Mouse (Mus musculus) MEL (cell line): ENCODE measurements around the gene Gpr26. TPM values are rescaled to one million over a fixed set of nuclear protein-coding genes. Genes with fewer than 3 reads are reported as not detected.

ENCODE experiments used
- DNase-seq: peaks from one replicate; pipeline ENCODE4 v3.0.0; 2011; ENCODE audit warnings: low read depth, low spot score
- H3K27ac ChIP-seq: 2 replicates; pipeline ENCODE4 v1.5.1; 2012; ENCODE audit warnings: low read depth, mild to moderate bottlenecking, control low read depth, low read length, moderate library complexity; ENCODE audit not compliant: control insufficient read depth
- H3K27me3 ChIP-seq, 2 experiments: fragments of 150-350 bp in 1 of 2; sonication (generic) in 1 of 2; 2 replicates each; pipeline ENCODE4 v1.6.1; 2012; ENCODE audit warnings: low read length in 2 of 2, mild to moderate bottlenecking in 2 of 2, improper control_type of control experiment in 1 of 2, moderate library complexity in 1 of 2; ENCODE audit not compliant: insufficient read depth in 2 of 2, control insufficient read depth in 1 of 2
- H3K36me3 ChIP-seq, 2 experiments: 2 replicates each; pipeline ENCODE4 v1.6.1; 2012 to 2014; ENCODE audit warnings: low read length in 2 of 2, improper control_type of control experiment in 1 of 2, inconsistent platforms in 1 of 2, mild to moderate bottlenecking in 1 of 2; ENCODE audit not compliant: insufficient read depth in 2 of 2, control insufficient read depth in 1 of 2
- H3K4me1 ChIP-seq, 2 experiments: fragments of 150-350 bp in 1 of 2; sonication (generic) in 1 of 2; 2 replicates each; pipeline ENCODE4 v1.6.1; 2012; ENCODE audit warnings: low read length in 2 of 2, improper control_type of control experiment in 1 of 2, mild to moderate bottlenecking in 1 of 2; ENCODE audit not compliant: insufficient read depth in 2 of 2, control insufficient read depth in 1 of 2
- H3K4me3 ChIP-seq, 2 experiments: fragments of 150-350 bp in 1 of 2; sonication (generic) in 1 of 2; 2 replicates each; pipeline ENCODE4 v1.5.1; 2012; ENCODE audit warnings: low read depth in 2 of 2, low read length in 2 of 2, mild to moderate bottlenecking in 2 of 2, moderate library complexity in 2 of 2, control low read depth in 1 of 2, improper control_type of control experiment in 1 of 2; ENCODE audit not compliant: control insufficient read depth in 1 of 2, insufficient read depth in 1 of 2
- H3K79me2 ChIP-seq: 2 replicates; pipeline ENCODE4 v1.6.1; 2012; ENCODE audit warnings: mild to moderate bottlenecking, low read length, moderate library complexity; ENCODE audit not compliant: control insufficient read depth, poor library complexity, insufficient read depth
- H3K9ac ChIP-seq: 2 replicates; pipeline ENCODE4 v1.6.1; 2012; ENCODE audit warnings: low read depth, mild to moderate bottlenecking, control low read depth, low read length, moderate library complexity; ENCODE audit not compliant: control insufficient read depth, poor library complexity, severe bottlenecking
- H3K9me3 ChIP-seq: fragments of 150-350 bp; sonication (generic); replicated peaks from 2 replicates; pipeline ENCODE4 v1.6.1; 2012; ENCODE audit warnings: mild to moderate bottlenecking, low read length, improper control_type of control experiment, moderate library complexity; ENCODE audit not compliant: insufficient read depth
- BHLHE40 ChIP-seq: IDR thresholded peaks from 2 replicates; pipeline ENCODE4 v1.6.1; 2012; ENCODE audit warnings: low read depth, mild to moderate bottlenecking, inconsistent platforms, low read length, improper control_type of control experiment, borderline replicate concordance
- GABPA ChIP-seq: IDR thresholded peaks from 2 replicates; pipeline ENCODE4 v1.6.1; 2012; ENCODE audit warnings: low read depth, mild to moderate bottlenecking, inconsistent platforms, low read length, improper control_type of control experiment, moderate library complexity
- GATA1 ChIP-seq: IDR thresholded peaks from 2 replicates; pipeline ENCODE4 v1.6.1; 2011; ENCODE audit warnings: low read depth, low read length, improper control_type of control experiment
- JUND ChIP-seq: IDR thresholded peaks from 2 replicates; pipeline ENCODE4 v1.6.1; 2011; ENCODE audit warnings: low read depth, mild to moderate bottlenecking, improper control_type of control experiment, low read length
- KAT2A ChIP-seq: conservative IDR thresholded peaks from 2 replicates; pipeline ENCODE4 v1.6.1; 2012; ENCODE audit warnings: low read depth, low read length, improper control_type of control experiment, inconsistent platforms
- MAFK ChIP-seq: IDR thresholded peaks from 2 replicates; pipeline ENCODE4 v1.6.1; 2011; ENCODE audit warnings: low read depth, mild to moderate bottlenecking, low read length, improper control_type of control experiment, borderline replicate concordance
- MAX ChIP-seq: IDR thresholded peaks from 2 replicates; pipeline ENCODE4 v1.6.1; 2011; ENCODE audit warnings: low read length, improper control_type of control experiment
- MEF2A ChIP-seq: IDR thresholded peaks from 2 replicates; pipeline ENCODE4 v1.6.1; 2014; ENCODE audit warnings: low read depth, mild to moderate bottlenecking, inconsistent platforms, low read length, improper control_type of control experiment; ENCODE audit not compliant: poor library complexity, insufficient replicate concordance, severe bottlenecking; ENCODE audit errors: extremely low read depth
- MXI1 ChIP-seq: IDR thresholded peaks from 2 replicates; pipeline ENCODE4 v1.6.1; 2011; ENCODE audit warnings: mild to moderate bottlenecking, low read depth, low read length, improper control_type of control experiment
- MYB ChIP-seq: IDR thresholded peaks from 2 replicates; pipeline ENCODE4 v1.6.1; 2011; ENCODE audit warnings: mild to moderate bottlenecking, low read depth, low read length, improper control_type of control experiment
- MYC ChIP-seq: IDR thresholded peaks from 2 replicates; pipeline ENCODE4 v1.6.1; 2011; ENCODE audit warnings: low read depth, mild to moderate bottlenecking, low read length, improper control_type of control experiment, moderate library complexity
- NRF1 ChIP-seq: IDR thresholded peaks from 2 replicates; pipeline ENCODE4 v1.6.1; 2014; ENCODE audit warnings: low read depth, mild to moderate bottlenecking, inconsistent platforms, low read length, improper control_type of control experiment, moderate library complexity; ENCODE audit not compliant: poor library complexity, insufficient read depth, severe bottlenecking
- POLR2AphosphoS5 ChIP-seq: IDR thresholded peaks from 2 replicates; pipeline ENCODE4 v1.6.1; 2012; ENCODE audit warnings: low read depth, borderline replicate concordance, mild to moderate bottlenecking, inconsistent platforms, low read length, moderate library complexity, mixed read lengths
- SMC3 ChIP-seq: IDR thresholded peaks from 2 replicates; pipeline ENCODE4 v1.6.1; 2011; ENCODE audit warnings: low read depth, low read length, improper control_type of control experiment
- TBP ChIP-seq: IDR thresholded peaks from 2 replicates; pipeline ENCODE4 v1.8.0; 2011; ENCODE audit warnings: low read depth, low read length, improper control_type of control experiment
- TCF12 ChIP-seq: IDR thresholded peaks from 2 replicates; pipeline ENCODE4 v1.6.1; 2014; ENCODE audit warnings: low read depth, mild to moderate bottlenecking, inconsistent platforms, low read length, improper control_type of control experiment, moderate library complexity
- USF1 ChIP-seq: IDR thresholded peaks from 2 replicates; pipeline ENCODE4 v1.6.1; 2014; ENCODE audit warnings: low read depth, mild to moderate bottlenecking, inconsistent platforms, low read length, improper control_type of control experiment, moderate library complexity
- USF2 ChIP-seq, 2 experiments: IDR thresholded peaks; 2 replicates each; pipeline ENCODE4 v1.6.1; 2011 to 2012; ENCODE audit warnings: improper control_type of control experiment in 2 of 2, low read length in 2 of 2, borderline replicate concordance in 1 of 2, inconsistent platforms in 1 of 2, low read depth in 1 of 2, mild to moderate bottlenecking in 1 of 2; ENCODE audit not compliant: insufficient read depth in 1 of 2
- ZC3H11A ChIP-seq: IDR thresholded peaks from 2 replicates; pipeline ENCODE4 v1.6.1; 2012; ENCODE audit warnings: low read depth, mild to moderate bottlenecking, inconsistent platforms, low read length, improper control_type of control experiment
- ZMIZ1 ChIP-seq: IDR thresholded peaks from 2 replicates; pipeline ENCODE4 v1.6.1; 2012; ENCODE audit warnings: low read depth, mild to moderate bottlenecking, inconsistent platforms, low read length, improper control_type of control experiment, moderate library complexity
- polyA plus RNA-seq, 2 experiments: library from polyadenylated mRNA; stranded (reverse) in 1 of 2; unstranded in 1 of 2; fragments of >175 nt in 1 of 2; fragments of >200 nt in 1 of 2; gene quantifications; 2 replicates each; pipeline versions ENCODE4 v1.2.1 to v1.2.4; 2012; ENCODE audit warnings: low replicate concordance in 2 of 2, low read depth in 1 of 2; ENCODE audit not compliant: insufficient read length in 2 of 2, insufficient read depth in 1 of 2, missing spikeins in 1 of 2
- total RNA-seq: library from RNA; depleted of rRNA; stranded (reverse); fragments of 300-350 nt; gene quantifications from 2 replicates; pipeline ENCODE4 v1.2.3, GENCODE M21; 2012

Gene Gpr26
- total and polyA plus RNA-seq, 3 experiments = not detected

GRCm38 (mm10) chr7:131953402-131953801 is 12.9 kb upstream of the Gpr26 start:
- DNase-seq = no peak
- H3K9ac ChIP-seq = no peak overlapping the region
- TF ChIP-seq GABPA (no peak), ZMIZ1 (no peak), JUND (no peak), SMC3 (no peak), TCF12 (no peak), MAFK (no peak), MYC (no peak), POLR2AphosphoS5 (no peak), NRF1 (no peak), BHLHE40 (no peak), GATA1 (no peak), MYB (no peak)
- TF ChIP-seq, all 39 proteins: peak for 0
- Histone ChIP-seq H3K9me3 (no peaks in the 10 kb centered on the region), H3K4me1 (no peaks in the 10 kb centered on the region), H3K4me3 (no peak overlapping the region), H3K27me3 (no peaks in the 10 kb centered on the region), H3K36me3 (no peaks in the 10 kb centered on the region), H3K27ac (no peak overlapping the region), H3K79me2 (no peaks in the 10 kb centered on the region)

DNA sequence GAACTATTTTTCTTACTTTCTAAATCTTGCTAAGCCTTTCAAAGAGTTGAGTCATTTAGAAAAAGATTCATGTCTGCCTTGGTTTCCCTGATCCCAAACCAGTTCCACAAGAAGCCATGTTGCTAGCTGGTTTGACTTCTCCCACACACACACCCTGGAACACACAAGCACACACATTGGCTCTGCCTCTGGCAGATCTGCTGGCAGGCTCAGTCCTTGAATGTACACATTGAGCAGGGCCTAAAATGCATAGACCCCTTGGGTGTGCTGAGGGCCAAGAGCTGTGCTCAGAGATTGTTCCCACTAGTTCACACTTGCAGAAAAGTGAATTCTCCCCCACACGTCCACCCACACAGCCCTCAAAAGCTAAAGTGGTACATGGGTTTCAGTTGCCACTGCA is 7.6 kb upstream of the Gpr26 start:
- no peaks in the 10 kb centered on the region for H3K27me3 ChIP-seq
- no peaks in the 10 kb centered on the region for H3K79me2 ChIP-seq
- no peak overlapping the region for H3K9ac ChIP-seq
- H3K9me3 ChIP-seq = no peaks in the 10 kb centered on the region
- TF ChIP-seq KAT2A (no peak), USF1 (no peak), USF2 (IDR thresholded peaks at IDR 0.05; ENCODE audit: borderline replicate concordance in 1 of 2, insufficient read depth in 1 of 2, low read depth in 1 of 2, low read length in 2 of 2) (no peak), ZMIZ1 (no peak), MAX (no peak), MXI1 (no peak), MEF2A (no peak), ZC3H11A (no peak), SMC3 (no peak), TBP (no peak), MYB (no peak)
- no peaks in the 10 kb centered on the region for H3K36me3 ChIP-seq
- no peak overlapping the region for H3K4me3 ChIP-seq
- H3K4me1 ChIP-seq = no peaks in the 10 kb centered on the region
- H3K27ac ChIP-seq = no peak overlapping the region
- no peak for DNase-seq
